Mouse (Mus musculus) E14TG2a.4 (cell line): ENCODE data around the gene Gm3417.
"Not testable (repeated sequence)": the region's sequence is repeated elsewhere in the genome, so short reads cannot be mapped to it uniquely, and the experiment has no call there.

Source experiments
- CTCF ChIP-seq: conservative IDR thresholded peaks from 2 replicates; pipeline ENCODE4 v1.5.1; 2014; ENCODE audit warnings: low read length
- NANOG ChIP-seq: IDR thresholded peaks from 2 replicates; pipeline ENCODE4 v1.6.1; 2014; ENCODE audit warnings: borderline replicate concordance, low read length, mixed read lengths
- POU5F1 ChIP-seq: IDR thresholded peaks from 2 replicates; pipeline ENCODE4 v1.6.1; 2014; ENCODE audit warnings: low read length, borderline replicate concordance

GRCm38 (mm10) chr17:14978362-14979038 is at the start of gene Gm3417, which contains the start of gene 9030025P20Rik:
- not testable (repeated sequence) for TF ChIP-seq CTCF, POU5F1, NANOG
